Mouse (Mus musculus): ENCODE results near the gene Epha1.

DNA sequence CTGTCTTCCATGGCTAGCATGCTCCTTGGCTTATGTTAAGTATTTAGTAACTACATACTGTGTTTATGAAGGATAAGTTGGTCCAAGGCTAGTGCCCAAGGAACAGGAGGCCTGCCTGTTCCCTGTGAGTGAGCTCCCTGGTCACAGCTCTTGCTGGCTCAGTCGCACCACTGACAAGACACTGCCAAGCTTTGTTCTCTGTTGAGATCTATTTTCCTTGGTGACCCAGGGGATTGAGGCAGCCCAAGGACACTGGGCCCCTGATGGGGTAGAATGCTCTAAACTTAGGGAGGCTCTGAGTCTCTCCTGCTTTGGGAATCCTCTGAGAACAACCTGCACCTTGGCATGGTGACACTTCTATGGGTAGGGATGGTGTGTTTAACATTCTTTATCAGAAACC is 11.0 kb downstream of the Epha1 start:
- TF ChIP-seq CTCF (IDR thresholded peaks at IDR 0.05; ENCODE audit: low read depth) (no peak), EP300 (IDR thresholded peaks at IDR 0.05; ENCODE audit: low read depth) (no peak)
